Mouse (Mus musculus) adrenal gland, adult 8-10 months (tissue): ENCODE data around the gene Arhgef11. TPM values are rescaled to one million over a fixed set of nuclear protein-coding genes. Genes with fewer than 3 reads are reported as not detected.
A peak's percentile ranks its signal among the peaks of the same experiment; 100 is the strongest.

Experiments
- DNase-seq: peaks from one replicate; pipeline ENCODE4 v3.0.0; 2022
- microRNA-seq, 2 experiments: library from miRNA; unstranded; fragments of <30 nt; microRNA quantifications; one replicate each; pipeline ENCODE4 v1.2.0; 2022
- total RNA-seq, 4 experiments: library from RNA; stranded (reverse); gene quantifications; 2 replicates each; pipeline ENCODE4 v1.2.4; 2022

Gene Arhgef11
- total RNA-seq, 4 experiments from 2014 or later = 40.5 to 53.1 (median 47.2) TPM

DNA sequence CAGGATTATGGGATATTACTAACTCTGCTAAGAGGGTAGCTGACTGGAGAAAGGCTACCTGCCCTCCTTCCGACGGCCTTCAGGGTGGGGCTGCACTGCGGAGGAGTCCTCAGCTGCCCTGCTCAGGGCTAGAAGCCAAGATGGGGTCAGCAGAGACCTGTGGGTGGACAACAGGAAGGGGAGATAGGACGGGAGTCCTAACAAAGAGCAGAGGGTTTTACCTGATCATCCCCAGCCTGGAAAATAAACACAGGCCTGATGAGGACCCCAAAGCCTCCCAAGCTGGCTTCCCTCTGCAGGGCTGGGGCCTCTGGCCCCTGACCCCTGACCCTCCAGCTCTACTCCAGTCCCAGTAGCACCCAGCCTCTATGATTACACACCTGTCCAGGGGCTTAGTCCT, 145.8 kb downstream of the Arhgef11 start:
- DNase-seq = no peak

DNA sequence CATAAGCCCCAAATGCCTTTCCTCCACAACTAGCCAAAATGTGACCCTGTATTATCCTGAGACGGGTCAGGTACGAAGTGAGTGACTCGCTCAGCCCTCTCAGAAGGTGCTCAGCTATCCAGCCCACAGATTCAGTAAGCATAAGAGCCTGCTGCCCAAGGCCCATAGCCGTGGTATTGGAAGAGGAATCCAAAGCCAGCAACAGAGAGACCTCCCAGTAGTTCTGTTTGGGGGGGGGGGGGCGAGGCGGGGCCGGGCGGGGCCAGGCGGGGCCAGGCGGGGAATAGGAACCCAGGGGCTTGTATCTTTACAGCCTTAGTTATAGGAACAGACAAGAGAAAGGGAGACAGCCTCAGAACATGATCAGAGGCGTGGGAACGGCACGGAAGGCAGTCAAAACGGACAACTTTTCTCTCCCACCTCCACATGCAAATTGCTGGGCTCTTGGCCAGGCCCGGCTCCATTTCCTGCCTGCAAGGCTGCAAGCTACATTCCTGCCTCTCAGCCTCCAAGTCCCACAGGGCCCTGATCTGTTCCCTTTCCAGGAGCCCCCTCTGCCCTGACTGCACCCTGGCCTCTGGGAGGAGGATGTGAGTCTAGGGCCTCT, 146.4 kb downstream of the Arhgef11 start:
- DNase-seq = no peak

DNA sequence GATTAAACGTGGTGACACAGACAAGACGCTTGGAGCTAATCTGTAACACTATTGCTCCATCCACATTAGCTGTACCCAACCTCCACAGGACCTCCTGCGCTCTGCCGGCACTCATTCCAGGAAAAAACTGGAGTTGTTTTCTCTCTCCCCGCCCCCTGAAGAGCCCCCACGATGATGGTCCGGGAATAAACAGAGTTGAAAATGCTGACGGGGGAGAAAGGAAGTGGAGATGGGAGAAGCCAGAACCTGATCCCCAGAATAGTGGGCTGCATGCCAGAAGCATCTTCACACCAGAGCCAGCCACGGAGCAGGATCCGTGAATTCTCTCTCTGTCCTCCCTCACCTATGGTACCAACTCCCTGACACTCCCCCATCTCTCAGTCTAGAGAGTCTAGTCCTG, 147.1 kb downstream of the Arhgef11 start:
- DNase-seq = no peak

DNA sequence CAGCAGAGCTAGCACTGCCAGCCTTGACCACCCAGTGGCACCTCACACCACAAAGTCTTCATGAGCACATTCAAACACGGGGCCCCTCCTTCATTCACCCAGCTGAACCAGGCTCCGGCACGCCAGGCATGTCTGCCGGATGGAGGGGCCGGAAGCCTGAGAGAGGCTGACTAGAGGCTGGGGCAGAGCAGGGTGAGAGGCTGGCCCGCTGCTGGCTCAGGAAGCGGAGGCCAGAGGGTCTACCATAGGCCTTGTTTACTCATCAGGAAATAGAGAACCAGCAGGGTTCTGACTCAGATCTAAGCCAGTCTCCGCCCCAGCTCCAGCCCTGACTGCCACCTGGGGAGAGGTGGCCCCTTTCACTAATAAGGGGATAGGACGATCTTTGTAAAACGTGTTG, 147.7 kb downstream of the Arhgef11 start:
- no peak for DNase-seq

DNA sequence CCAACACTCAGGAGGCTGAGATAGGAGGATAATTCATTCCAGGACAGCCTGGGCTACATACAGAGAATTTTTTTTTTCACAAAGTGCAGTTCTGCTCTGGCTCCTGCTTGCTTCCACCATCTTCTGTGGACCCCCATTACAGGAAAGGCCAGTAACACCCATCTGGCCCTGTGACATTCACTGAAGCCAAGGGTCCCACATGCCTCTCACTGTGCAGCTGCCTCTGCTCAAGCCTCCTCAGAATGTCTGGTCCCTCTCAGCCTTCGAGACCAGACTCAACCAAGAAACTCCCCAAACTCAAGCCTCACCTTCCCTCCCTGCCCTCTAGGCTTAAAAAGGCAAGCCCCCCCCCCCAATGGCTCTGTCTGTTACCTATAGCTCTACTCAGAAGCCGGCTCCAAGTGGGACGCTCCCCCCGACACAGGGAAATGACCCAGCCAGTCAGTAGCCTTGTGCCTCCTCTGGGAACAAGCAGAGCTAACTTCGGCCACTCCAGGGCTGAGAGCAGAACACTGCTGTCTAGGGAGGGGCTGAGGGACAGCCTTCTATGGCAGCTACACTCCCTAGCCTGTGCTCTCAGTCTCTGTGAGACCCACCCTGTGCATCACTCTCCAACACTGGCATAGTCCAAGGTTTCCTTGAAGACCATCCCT, 148.4 kb downstream of the Arhgef11 start:
- no peak for DNase-seq

DNA sequence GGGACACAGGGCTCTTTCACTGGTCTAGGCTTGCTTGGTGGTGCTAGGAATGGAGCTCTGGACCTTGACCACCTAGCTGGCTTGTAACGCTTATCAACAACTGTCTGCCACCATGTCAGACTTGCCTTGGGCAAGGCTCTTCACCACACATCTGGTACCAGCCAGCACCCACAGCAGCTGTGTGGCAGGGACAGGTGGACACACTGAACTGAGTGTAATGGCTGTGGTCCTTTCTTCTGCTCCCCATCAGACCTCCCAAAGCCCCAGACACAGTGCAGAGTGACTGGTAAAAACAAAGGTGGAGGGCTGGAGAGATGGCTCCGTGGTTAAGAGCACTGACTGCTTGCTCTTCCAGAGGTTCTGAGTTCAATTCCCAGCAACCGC, 148.9 kb downstream of the Arhgef11 start:
- no peak for DNase-seq

DNA sequence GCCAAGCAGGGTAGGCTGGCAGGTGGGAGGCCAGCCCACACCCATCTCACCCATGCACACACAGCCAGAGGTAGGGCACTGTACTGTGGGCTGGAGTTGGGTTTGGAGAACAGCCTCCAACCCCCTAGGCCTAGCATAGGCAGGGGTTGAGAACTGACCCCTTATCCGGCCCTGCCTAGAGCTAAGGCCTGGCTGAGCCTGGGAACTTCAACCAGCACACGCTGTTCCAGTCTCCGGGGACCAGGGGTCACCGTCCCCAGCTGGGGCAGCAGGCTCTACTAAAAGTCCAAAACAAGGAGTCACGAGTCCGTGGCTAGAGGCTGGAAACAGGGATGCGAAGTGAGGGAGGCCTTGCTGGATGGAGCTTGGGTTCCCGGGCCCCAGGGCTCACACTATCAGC, 150.4 kb downstream of the Arhgef11 start:
- DNase-seq = no peak

DNA sequence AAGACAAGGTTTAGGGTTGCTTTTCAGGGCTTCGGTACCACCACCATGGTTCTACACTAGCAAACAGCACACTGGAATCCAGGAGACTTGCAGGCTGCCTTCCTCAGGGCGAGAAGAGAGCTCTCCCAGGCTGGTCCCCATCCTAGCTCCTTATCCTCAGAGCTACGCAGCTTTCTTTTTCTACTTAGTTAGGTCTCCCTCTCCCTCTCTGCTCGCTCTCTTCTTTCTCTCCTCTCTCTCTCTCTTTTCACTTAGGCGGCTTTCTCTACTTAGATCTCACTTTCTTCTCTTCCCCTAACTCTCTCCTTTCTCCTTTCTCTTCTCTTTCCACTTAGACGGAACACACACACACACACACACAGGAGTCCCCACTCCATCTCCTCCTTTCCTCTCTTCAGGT, 151.1 kb downstream of the Arhgef11 start:
- DNase-seq = no peak

DNA sequence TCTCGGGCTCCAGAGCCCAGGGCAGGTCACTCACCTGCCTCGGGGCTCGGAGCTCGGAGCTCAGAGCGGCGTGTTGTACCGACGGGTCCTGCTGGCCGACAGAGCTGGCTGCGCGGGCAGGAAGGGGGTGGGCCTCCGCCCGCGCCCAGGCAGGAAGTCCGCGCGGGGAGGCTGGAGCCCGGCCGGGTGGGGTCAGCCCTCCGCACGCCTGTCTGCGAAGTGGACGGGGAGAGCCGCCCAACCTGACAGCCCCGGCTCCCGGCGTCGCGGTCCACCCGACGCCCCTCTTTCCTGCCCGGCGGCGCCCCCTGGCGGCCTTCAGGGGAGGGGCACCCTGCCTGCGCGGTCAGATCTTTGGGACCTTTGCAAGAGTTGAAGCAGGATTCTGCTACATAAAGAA, 151.5 kb downstream of the Arhgef11 start:
- DNase-seq = peak; percentile 71

DNA sequence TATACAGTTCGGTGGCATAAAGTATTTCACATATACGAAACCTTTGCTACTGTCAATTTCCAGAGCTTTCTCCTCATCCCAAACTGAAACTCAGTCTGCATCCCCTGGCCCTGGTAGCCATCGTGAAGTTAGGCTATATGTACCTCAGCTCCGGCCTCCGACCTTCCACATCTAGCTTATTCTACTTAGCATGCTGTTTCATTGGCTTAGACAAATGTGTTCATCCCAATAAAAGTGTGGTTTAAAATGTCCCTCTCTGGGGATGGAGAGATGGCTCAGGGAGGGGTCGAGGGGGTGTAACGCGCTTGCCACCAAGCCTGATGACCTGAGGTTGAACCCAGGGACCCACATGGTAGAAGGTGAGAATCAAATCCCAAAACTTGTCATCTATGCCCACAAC, 152.1 kb downstream of the Arhgef11 start:
- no peak for DNase-seq

DNA sequence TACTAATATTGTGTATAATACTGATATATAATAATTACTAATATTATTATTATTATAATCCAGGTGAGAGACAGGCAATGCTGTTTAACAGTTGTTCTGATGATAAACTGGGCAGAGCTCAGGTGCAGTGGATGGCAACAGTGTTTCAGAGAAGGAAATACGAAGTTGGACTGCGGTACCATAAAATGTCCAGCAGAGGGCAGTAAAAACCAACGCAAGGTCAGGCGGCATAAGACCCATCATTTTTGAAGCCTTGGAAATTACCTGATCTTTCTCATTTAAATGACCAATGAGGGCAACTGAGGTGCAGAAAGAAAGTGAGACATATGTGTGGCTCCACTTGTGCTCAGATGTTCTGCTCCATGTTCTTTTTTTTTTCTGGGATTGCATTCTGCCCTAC, 152.9 kb downstream of the Arhgef11 start:
- DNase-seq = no peak

DNA sequence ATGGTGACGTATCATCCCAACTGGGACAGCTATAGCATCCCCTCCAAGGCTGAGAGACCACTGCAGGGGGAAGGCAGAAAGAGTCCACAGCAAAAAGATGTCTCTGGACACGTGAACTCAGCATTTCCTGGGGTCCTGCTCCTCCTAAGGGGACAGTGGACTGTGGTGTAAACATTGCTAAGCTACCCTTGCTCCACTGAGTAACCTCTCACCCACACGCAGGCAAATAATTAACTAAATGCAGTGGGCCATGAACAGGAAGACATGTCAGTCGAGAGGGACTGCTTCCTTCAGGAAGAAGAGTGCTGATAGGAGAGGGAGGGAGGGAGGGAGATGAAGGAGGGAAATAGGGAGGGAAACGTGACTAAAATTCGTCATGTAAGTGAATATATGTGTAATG, 153.7 kb downstream of the Arhgef11 start:
- DNase-seq = no peak

DNA sequence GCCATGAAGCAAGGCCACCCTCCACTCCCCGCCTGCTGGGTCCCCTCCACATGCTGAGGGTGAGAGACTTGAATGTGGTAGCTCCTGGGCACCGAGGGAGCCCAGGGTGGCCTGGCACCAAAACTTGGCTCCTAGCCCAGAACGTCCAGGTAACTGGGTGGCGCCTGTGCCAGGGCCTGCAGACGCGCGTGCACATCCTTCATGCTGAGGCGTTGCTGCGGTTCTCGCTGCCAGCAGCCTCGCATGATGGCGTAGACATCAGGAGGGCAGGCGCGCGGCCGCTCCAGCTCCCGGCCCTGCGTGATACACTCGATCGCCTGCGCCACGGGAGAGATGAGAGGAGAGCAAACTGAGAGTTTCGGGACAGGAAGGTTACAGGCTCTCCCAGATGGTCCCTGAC, 160.9 kb downstream of the Arhgef11 start:
- DNase-seq = no peak

DNA sequence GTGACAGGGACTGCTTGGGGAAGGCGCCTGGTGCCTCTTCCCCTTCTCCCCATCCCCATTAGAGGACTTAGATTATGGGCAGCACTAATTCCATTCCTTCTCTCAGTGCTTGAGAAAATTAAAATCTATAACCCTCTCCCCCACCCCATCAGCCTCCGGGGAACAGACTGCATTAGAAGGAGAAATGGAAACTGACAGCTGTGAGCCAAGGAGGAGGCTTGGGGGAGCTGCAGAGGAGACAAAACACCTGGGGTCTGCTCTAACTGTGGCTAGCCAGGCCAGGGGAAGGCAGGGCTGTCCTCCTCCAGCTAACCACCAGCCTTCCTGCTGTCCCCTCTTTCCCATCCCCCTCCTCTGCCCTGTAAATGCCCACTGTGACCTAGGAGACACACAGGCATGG, 161.7 kb downstream of the Arhgef11 start:
- no peak for DNase-seq

DNA sequence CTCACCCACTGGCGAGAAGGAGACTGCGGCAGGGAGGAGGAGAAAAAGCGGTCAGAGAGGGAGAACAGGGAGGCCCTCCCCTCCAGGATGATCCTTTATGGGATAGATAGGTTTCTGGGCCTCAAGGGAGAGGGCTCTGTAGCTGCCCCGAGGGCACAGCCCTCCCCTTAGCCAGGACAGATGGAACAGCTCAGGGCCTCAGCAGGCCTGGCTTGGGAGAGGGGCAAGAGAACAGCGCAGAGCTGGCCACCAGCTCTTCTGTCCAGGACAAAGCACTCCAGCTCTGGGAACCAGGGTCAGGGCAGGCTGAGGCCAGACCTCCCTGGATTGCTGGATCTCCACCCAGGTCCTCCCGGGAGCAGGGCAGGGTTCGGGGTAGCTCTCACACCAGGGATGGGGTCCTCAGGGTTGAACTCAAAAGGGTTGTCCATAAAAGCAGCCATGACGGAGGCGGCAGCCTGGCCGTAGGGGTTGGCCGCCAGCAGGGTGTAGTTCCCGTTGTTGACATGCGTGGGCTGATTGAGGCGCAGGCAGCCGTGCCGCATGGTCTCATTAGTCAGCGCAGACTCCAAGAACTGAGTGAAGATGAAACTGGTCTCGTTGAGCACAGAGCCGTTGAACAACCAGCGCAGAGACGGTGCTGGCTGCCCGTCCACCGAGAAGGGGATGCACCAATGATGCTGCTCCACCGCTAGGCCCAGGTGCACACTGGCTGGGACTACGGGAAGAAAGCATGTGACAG, 166.1 kb downstream of the Arhgef11 start:
- no peak for DNase-seq

DNA sequence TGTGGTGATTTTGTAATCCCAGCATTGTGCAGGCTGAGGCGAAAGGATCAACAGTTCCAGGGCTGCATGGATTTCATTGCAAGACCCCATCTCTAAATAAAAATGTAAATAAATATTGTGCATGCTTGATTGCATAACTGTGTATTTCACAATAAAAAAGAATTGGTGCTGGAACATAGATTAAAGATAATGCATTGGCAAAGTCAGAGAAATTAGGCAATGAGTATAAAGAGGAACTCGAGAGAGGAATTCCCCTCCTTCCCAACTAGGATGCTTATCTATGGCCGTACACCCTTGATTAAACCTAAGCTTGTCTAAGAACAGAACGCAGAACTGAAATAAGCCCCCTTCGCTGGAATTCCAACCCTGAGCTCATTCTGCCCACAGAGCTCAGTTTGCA, 167.8 kb downstream of the Arhgef11 start:
- no peak for DNase-seq

DNA sequence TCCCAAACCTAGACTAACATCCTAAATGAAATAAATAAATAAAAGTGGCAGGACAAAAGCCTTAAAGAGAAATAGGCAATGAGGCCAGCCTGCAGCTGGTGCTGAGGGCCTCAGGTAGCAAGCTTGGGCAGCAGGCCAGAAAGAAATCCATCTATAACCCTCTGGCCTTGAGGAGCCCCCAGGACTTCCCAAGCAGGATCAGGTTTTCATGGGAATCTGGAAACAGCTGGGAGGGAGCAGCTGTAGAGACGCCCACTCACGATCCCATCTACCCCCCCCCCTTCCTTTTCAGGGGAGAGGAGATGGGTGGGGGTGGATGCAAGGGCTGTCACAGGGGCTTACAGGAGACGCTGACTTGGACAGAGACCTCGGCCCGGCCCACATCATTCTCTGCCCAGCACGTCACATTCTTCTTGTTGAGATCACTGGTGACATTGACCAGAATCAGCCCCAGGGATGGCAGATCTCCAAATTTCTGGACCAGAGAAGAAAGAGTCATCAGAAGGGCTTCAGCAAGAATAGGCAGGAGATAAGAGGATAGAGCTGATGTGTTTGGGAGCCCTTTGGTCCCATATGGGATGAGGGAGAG, 168.4 kb downstream of the Arhgef11 start:
- peak; percentile 34 for DNase-seq

Small RNA genes within 50 kb of the gene (microRNA-seq; reads per million reads assigned to microRNA genes)
- 0 reads per million in 2 experiments for gene Gm24109

Other genes with a start within 250 kb of the Arhgef11 start
- 1 to 10 TPM in 1 of 4 experiments, under 1 TPM in 2, not detected in 1; 0.38 to 1.1 (median 0.56) TPM for gene Fcrl1, start 241.2 kb upstream of the Arhgef11 start, total RNA-seq
- gene Fcrl5, start 181.8 kb upstream of the Arhgef11 start, total RNA-seq = not detected
- gene Etv3, start 92.2 kb upstream of the Arhgef11 start, total RNA-seq = 10 to 100 TPM; 19.4 to 24.6 (median 22.4) TPM
- gene Lrrc71, start 131.1 kb downstream of the Arhgef11 start, total RNA-seq = 1 to 10 TPM in 1 of 4 experiments, under 1 TPM in 3; 0.32 to 1.6 (median 0.82) TPM
- gene Ntrk1, start 177.6 kb downstream of the Arhgef11 start, total RNA-seq = 10 to 100 TPM in 2 of 4 experiments, 1 to 10 TPM in 2; 6.3 to 30.5 (median 13.1) TPM
- gene Insrr, start 179.4 kb downstream of the Arhgef11 start, total RNA-seq = 1 to 10 TPM in 2 of 4 experiments, under 1 TPM in 2; 0.32 to 3.7 (median 1.9) TPM
- gene Pear1, start 206.7 kb downstream of the Arhgef11 start, total RNA-seq = 10 to 100 TPM; 26.0 to 35.9 (median 29.7) TPM
- under 1 TPM; 0.20 to 0.62 (median 0.32) TPM for gene Sh2d2a, start 229.2 kb downstream of the Arhgef11 start, total RNA-seq